Mouse (Mus musculus) hindbrain, embryonic 11.5 days (tissue): ENCODE data around the gene Chtop. TPM values are rescaled to one million over a fixed set of nuclear protein-coding genes. Genes with fewer than 3 reads are reported as not detected.

Experiments
- polyA plus RNA-seq: library from polyadenylated mRNA; unstranded; fragments of >200 nt; fragmentation: Nextera tagmentation; extraction: Ambion mirVana; gene quantifications from 2 replicates; pipeline ENCODE4 v1.2.1, GENCODE M21; 2014

Gene Chtop
- polyA plus RNA-seq, 1 experiment from 2014 or later, result 143 TPM

Other genes starting within 250 kb of the Chtop start
- gene Dennd4b, start 244.3 kb downstream of the Chtop start, polyA plus RNA-seq, result 3.8 and 4.5 TPM in 2 replicates
- 13.6 and 26.0 TPM in 2 replicates for gene Gatad2b, start 216.3 kb downstream of the Chtop start, polyA plus RNA-seq
- 13.5 and 14.8 TPM in 2 replicates for gene Slc27a3, start 119.6 kb downstream of the Chtop start, polyA plus RNA-seq
- gene Ints3, start 75.9 kb downstream of the Chtop start, polyA plus RNA-seq, result 34.2 and 34.7 TPM in 2 replicates
- gene Npr1, start 43.6 kb downstream of the Chtop start, polyA plus RNA-seq, result 2.5 and 3.7 TPM in 2 replicates
- 364 and 368 TPM in 2 replicates for gene Ilf2, start 33.4 kb downstream of the Chtop start, polyA plus RNA-seq
- 72.3 and 77.9 TPM in 2 replicates for gene Snapin, start 18.5 kb downstream of the Chtop start, polyA plus RNA-seq
- 8.4 and 9.8 TPM in 2 replicates for gene S100a1, start 4.9 kb upstream of the Chtop start, polyA plus RNA-seq
- gene S100a13, start 4.9 kb upstream of the Chtop start, polyA plus RNA-seq, result 10.9 and 15.0 TPM in 2 replicates
- not detected in 2 replicates for gene S100a14, start 17.4 kb upstream of the Chtop start, polyA plus RNA-seq
- 57.0 and 59.8 TPM in 2 replicates for gene S100a16, start 27.8 kb upstream of the Chtop start, polyA plus RNA-seq
- gene S100a3, start 51.1 kb upstream of the Chtop start, polyA plus RNA-seq, result 0.39 TPM in 1 of 2 replicates, not detected in the other
- not detected in 2 replicates for gene S100a2, start 80.7 kb upstream of the Chtop start, polyA plus RNA-seq
- gene Gm42674, start 92.4 kb upstream of the Chtop start, polyA plus RNA-seq, result not detected in 2 replicates
- 0.91 and 1.4 TPM in 2 replicates for gene S100a4, start 94.3 kb upstream of the Chtop start, polyA plus RNA-seq
- gene S100a5, start 99.0 kb upstream of the Chtop start, polyA plus RNA-seq, result not detected in 2 replicates
- gene S100a6, start 103.4 kb upstream of the Chtop start, polyA plus RNA-seq, result 23.5 and 25.9 TPM in 2 replicates
- not detected in 2 replicates for gene S100a7a, start 144.5 kb upstream of the Chtop start, polyA plus RNA-seq
- 2.8 and 4.2 TPM in 2 replicates for gene S100a8, start 159.5 kb upstream of the Chtop start, polyA plus RNA-seq
- gene S100a9, start 186.2 kb upstream of the Chtop start, polyA plus RNA-seq, result 0.86 and 3.1 TPM in 2 replicates
- gene Pglyrp4, start 217.4 kb upstream of the Chtop start, polyA plus RNA-seq, result not detected in 2 replicates